Mouse (Mus musculus) thymus, postnatal 36 days (tissue): ENCODE results near the gene Snx29.

Experiments
- DNase-seq, 2 experiments: peaks; one replicate each; pipeline ENCODE4 v3.0.0; 2022; ENCODE audit warnings: mixed read lengths in 2 of 2

Snx29 gene

GRCm38 (mm10) chr16:11694386-11694785 is 371.7 kb downstream of the Snx29 start:
- no peak for DNase-seq

- DNase-seq: no peak
Observed at GRCm38 (mm10) chr16:11696767-11697166, 374.1 kb downstream of the Snx29 start.

- DNase-seq: no peak
Observed at GRCm38 (mm10) chr16:11697710-11698357, 375.1 kb downstream of the Snx29 start.

GRCm38 (mm10) chr16:11701579-11701978 is 378.9 kb downstream of the Snx29 start:
- DNase-seq: no peak

GRCm38 (mm10) chr16:11704096-11704495 is 381.4 kb downstream of the Snx29 start:
- DNase-seq: no peak

- no peak for DNase-seq
Observed at GRCm38 (mm10) chr16:11705456-11705855, 382.7 kb downstream of the Snx29 start.

GRCm38 (mm10) chr16:11708097-11708496 is 385.4 kb downstream of the Snx29 start:
- no peak for DNase-seq

GRCm38 (mm10) chr16:11709382-11709781 is 386.7 kb downstream of the Snx29 start:
- DNase-seq: no peak

GRCm38 (mm10) chr16:11709999-11710667 is 387.4 kb downstream of the Snx29 start:
- DNase-seq: no peak

- no peak for DNase-seq
Observed at GRCm38 (mm10) chr16:11713265-11713865, 390.7 kb downstream of the Snx29 start.

GRCm38 (mm10) chr16:11716932-11717331 is 394.2 kb downstream of the Snx29 start:
- no peak for DNase-seq

GRCm38 (mm10) chr16:11725901-11726300 is 403.2 kb downstream of the Snx29 start:
- no peak for DNase-seq

- no peak for DNase-seq
Observed at GRCm38 (mm10) chr16:11727331-11727730, 404.6 kb downstream of the Snx29 start.

- DNase-seq: no peak
Observed at GRCm38 (mm10) chr16:11728131-11728530, 405.4 kb downstream of the Snx29 start.

GRCm38 (mm10) chr16:11728627-11729026 is 405.9 kb downstream of the Snx29 start:
- no peak for DNase-seq

GRCm38 (mm10) chr16:11729111-11729510 is 406.4 kb downstream of the Snx29 start:
- no peak for DNase-seq

- no peak for DNase-seq
Observed at GRCm38 (mm10) chr16:11729815-11730214, 407.1 kb downstream of the Snx29 start.

GRCm38 (mm10) chr16:11731014-11731535 is 408.4 kb downstream of the Snx29 start:
- no peak for DNase-seq

- DNase-seq: no peak
Observed at GRCm38 (mm10) chr16:11738341-11738740, 415.6 kb downstream of the Snx29 start.

GRCm38 (mm10) chr16:11741951-11742350 is 419.2 kb downstream of the Snx29 start:
- DNase-seq: no peak

- DNase-seq: no peak
Observed at GRCm38 (mm10) chr16:11742351-11742750, 419.6 kb downstream of the Snx29 start.

- no peak for DNase-seq
Observed at GRCm38 (mm10) chr16:11743013-11743412, 420.3 kb downstream of the Snx29 start.

- no peak for DNase-seq
Observed at GRCm38 (mm10) chr16:11743724-11744123, 421.0 kb downstream of the Snx29 start.

- DNase-seq: no peak
Observed at GRCm38 (mm10) chr16:11746036-11746435, 423.3 kb downstream of the Snx29 start.
